Mouse (Mus musculus) heart, embryonic 11.5 days (tissue): ENCODE measurements around the gene Rbm7. TPM values are rescaled to one million over a fixed set of nuclear protein-coding genes. Genes with fewer than 3 reads are reported as not detected.

Experiments used
- ATAC-seq: fragments of 200-750 bp; cut with Nextera tagmentation; replicated peaks from 2 replicates; pipeline ENCODE4 v1.8.0; 2017; ENCODE audit warnings: moderate library complexity; ENCODE audit not compliant: insufficient number of reproducible peaks, low FRiP score, low TSS enrichment
- H3K27ac ChIP-seq: fragments of 300-500 bp; sonication (generic); 2 replicates; pipeline ENCODE4 v1.5.1; 2014; ENCODE audit warnings: mild to moderate bottlenecking, low read depth, low read length
- H3K27me3 ChIP-seq: fragments of 300-500 bp; sonication (generic); 2 replicates; pipeline ENCODE4 v1.6.1; 2014; ENCODE audit warnings: mild to moderate bottlenecking, low read length, mixed read lengths; ENCODE audit not compliant: control insufficient read depth, insufficient read depth
- H3K36me3 ChIP-seq: fragments of 300-500 bp; sonication (generic); 2 replicates; pipeline ENCODE4 v1.6.1; 2014; ENCODE audit warnings: mild to moderate bottlenecking, low read length, moderate library complexity, mixed read lengths; ENCODE audit not compliant: control insufficient read depth, insufficient read depth
- H3K4me1 ChIP-seq: fragments of 300-500 bp; sonication (generic); 2 replicates; pipeline ENCODE4 v1.6.1; 2014; ENCODE audit warnings: low read length; ENCODE audit not compliant: control insufficient read depth, insufficient read depth
- H3K4me2 ChIP-seq: fragments of 300-500 bp; sonication (generic); 2 replicates; pipeline ENCODE4 v1.6.1; 2014; ENCODE audit warnings: mild to moderate bottlenecking, moderate library complexity
- H3K4me3 ChIP-seq: fragments of 300-500 bp; sonication (generic); 2 replicates; pipeline ENCODE4 v1.5.1; 2014; ENCODE audit warnings: low read depth, low read length
- H3K9ac ChIP-seq: fragments of 300-500 bp; sonication (generic); 2 replicates; pipeline ENCODE4 v1.6.1; 2014; ENCODE audit warnings: mild to moderate bottlenecking, low read depth, low read length, moderate library complexity
- H3K9me3 ChIP-seq: fragments of 300-500 bp; sonication (generic); replicated peaks from 2 replicates; pipeline ENCODE4 v1.6.1; 2016; ENCODE audit warnings: low read length; ENCODE audit not compliant: control insufficient read depth
- WGBS: fragments of 180-500 bp; shearing (Covaris S2); extraction: QIAGEN DNeasy Blood & Tissue Kit; methylation state at CpG from one replicate; pipeline ENCODE4 v1.1.7; 2014; ENCODE audit not compliant: insufficient replicate concordance; 5-methylcytosine and 5-hydroxymethylcytosine counted together
- polyA plus RNA-seq: library from polyadenylated mRNA; unstranded; fragments of >200 nt; fragmentation: Nextera tagmentation; extraction: Ambion mirVana; gene quantifications from 2 replicates; pipeline ENCODE4 v1.2.1, GENCODE M21; 2014

Rbm7 gene
- polyA plus RNA-seq, 1 experiment from 2014 or later, result 95.9 TPM

DNA sequence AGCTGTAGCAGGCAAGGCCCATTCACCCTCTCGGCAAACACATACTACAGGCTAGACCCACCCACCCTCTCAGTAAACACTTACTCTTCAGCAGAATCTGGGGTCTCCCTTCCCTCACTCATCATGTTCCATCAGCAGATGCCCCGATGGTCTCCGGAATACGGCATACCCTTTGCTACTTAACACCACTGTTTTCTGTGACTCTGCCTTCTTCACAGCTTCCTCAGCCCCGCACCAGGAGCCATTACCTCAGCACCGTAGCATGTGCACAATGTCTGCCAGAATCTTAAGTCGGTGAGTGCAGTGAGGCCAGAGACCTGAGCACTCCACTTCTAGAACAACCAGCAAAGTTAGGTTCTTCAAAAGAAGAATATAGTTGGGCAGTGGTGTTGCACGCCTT, 34.4 kb downstream of the Rbm7 start:
- Histone ChIP-seq H3K4me2 (no peak overlapping the region), H3K27ac (no peak overlapping the region), H3K9ac (no peak overlapping the region), H3K36me3 (no peaks in the 10 kb centered on the region; the same call in 1 of the 2 replicates), H3K4me3 (no peak overlapping the region), H3K27me3 (no peaks in the 10 kb centered on the region), H3K9me3 (no peaks in the 10 kb centered on the region), H3K4me1 (no peaks in the 10 kb centered on the region)
- WGBS, result 90% methylated on average over 8 of the region's 8 CpGs
- ATAC-seq, result no peak

GRCm38 (mm10) chr9:48459391-48459790, 35.7 kb downstream of the Rbm7 start:
- H3K4me2 ChIP-seq, result no peak overlapping the region
- H3K9me3 ChIP-seq, result no peaks in the 10 kb centered on the region
- ATAC-seq, result no peak
- no peaks in the 10 kb centered on the region for H3K4me1 ChIP-seq
- no peaks in the 10 kb centered on the region for H3K36me3 ChIP-seq
- no peaks in the 10 kb centered on the region for H3K27me3 ChIP-seq
- no peak overlapping the region for H3K27ac ChIP-seq
- WGBS, result 86% methylated on average over 5 of the region's 5 CpGs
- no peak overlapping the region for H3K4me3 ChIP-seq
- H3K9ac ChIP-seq, result no peak overlapping the region

DNA sequence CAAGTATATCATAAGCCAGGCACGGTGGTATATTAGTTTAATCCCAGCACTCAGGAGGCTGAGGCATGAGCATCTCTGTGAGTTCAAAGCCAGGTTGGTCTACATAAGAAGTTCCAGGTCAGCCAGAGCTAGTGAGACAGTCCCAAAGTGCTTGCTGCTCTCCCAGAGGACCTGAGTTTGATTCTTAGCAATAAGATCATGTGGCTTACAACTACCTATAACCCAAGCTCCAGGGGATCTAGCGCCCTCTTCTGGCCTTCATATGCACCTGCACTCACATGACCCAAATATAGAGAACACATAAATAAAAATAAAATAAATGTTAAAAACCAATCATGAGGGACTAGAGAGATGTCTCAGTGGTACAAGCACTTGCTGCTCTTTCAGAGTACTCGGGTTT, 36.2 kb downstream of the Rbm7 start:
- 64% methylated on average over 3 of the region's 3 CpGs for WGBS

GRCm38 (mm10) chr9:48455961-48456360, 39.1 kb downstream of the Rbm7 start:
- WGBS, result 85% methylated on average over 3 of the region's 3 CpGs

More for the DNA sequence above, 36.2 kb downstream of the Rbm7 start:
- Histone ChIP-seq H3K4me3 (no peak overlapping the region), H3K27ac (no peak overlapping the region), H3K27me3 (no peaks in the 10 kb centered on the region), H3K4me1 (no peaks in the 10 kb centered on the region), H3K36me3 (no peaks in the 10 kb centered on the region), H3K9me3 (no peaks in the 10 kb centered on the region), H3K4me2 (no peak overlapping the region), H3K9ac (no peak overlapping the region)
- no peak for ATAC-seq

DNA sequence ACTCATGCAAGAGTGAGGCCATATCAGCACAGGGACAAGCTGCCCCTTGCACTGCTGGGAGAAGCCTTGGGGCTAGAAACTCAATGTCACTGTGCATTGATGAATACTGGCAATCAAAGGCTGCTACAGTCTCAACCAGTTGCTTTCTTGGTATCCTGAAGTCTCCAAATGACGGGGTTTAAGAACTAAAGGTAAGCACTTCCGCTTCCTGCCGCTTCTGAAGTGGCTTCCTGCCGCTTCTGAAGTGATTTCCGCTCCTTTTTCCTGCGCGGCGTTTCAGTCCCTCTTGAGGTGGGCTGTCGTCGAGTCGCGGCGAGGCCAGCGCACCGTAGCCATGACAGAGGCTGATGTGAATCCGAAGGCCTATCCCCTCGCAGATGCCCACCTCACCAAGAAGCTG, 45.0 kb downstream of the Rbm7 start:
- Histone ChIP-seq H3K36me3 (no peaks in the 10 kb centered on the region), H3K27ac (no peak overlapping the region), H3K27me3 (no peaks in the 10 kb centered on the region), H3K9me3 (no peaks in the 10 kb centered on the region), H3K4me1 (no peaks in the 10 kb centered on the region), H3K4me3 (no peak overlapping the region), H3K9ac (no peak overlapping the region), H3K4me2 (no peak overlapping the region)
- ATAC-seq, result no peak
- 80% methylated on average over 17 of the region's 17 CpGs for WGBS

More at GRCm38 (mm10) chr9:48455961-48456360, 39.1 kb downstream of the Rbm7 start:
- Histone ChIP-seq H3K4me1 (no peaks in the 10 kb centered on the region), H3K27ac (no peak overlapping the region), H3K4me3 (no peak overlapping the region), H3K9ac (no peak overlapping the region), H3K4me2 (no peak overlapping the region), H3K36me3 (no peaks in the 10 kb centered on the region), H3K27me3 (no peaks in the 10 kb centered on the region), H3K9me3 (no peaks in the 10 kb centered on the region)
- no peak for ATAC-seq

DNA sequence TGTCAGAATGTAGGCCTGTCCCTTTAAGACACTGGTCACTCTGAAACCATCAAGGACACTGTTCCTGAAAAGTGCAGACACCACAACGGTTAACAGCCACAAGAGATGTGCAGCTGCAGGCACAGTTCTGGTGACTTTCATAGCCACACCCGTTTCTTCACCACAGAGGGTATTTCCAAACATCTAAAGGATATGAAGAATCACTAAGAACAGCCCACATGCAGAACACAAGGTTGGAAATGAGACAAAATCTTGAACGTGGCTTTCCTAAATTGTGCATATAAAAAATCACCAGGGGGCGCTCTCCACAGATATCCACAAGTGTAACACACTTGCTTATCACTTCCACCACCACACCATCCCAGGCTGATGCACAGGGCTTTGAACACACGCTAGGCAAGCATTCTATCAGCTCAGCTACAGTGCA, 47.3 kb downstream of the Rbm7 start:
- no peaks in the 10 kb centered on the region for H3K36me3 ChIP-seq
- H3K9ac ChIP-seq, result no peak overlapping the region
- H3K4me3 ChIP-seq, result no peak overlapping the region
- 33% methylated on average over 5 of the region's 5 CpGs for WGBS
- H3K27me3 ChIP-seq, result no peaks in the 10 kb centered on the region
- H3K4me2 ChIP-seq, result no peak overlapping the region
- H3K9me3 ChIP-seq, result no peaks in the 10 kb centered on the region
- no peaks in the 10 kb centered on the region for H3K4me1 ChIP-seq
- H3K27ac ChIP-seq, result no peak overlapping the region
- ATAC-seq, result no peak

DNA sequence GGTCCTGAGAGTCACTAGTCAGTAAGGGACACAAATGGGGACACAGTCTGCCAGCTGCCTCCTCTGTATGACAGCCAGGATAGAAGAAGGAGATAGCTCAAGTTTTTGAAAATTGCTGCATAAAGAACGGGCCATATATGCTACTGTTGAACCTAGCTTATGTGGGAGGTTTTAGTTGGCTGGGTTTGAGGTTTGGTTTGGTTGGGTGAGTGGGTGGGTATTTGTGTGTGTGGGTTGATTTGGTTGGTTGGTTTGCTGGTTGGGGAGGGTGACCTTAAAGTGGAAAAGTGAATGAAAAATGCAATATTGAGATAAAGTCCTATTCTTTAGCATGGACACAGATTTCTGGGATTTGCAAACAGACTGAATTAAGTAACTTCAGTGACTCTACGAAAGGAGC, 50.3 kb downstream of the Rbm7 start:
- H3K9ac ChIP-seq, result no peak overlapping the region
- no peaks in the 10 kb centered on the region for H3K9me3 ChIP-seq
- ATAC-seq, result no peak
- no peaks in the 10 kb centered on the region for H3K27me3 ChIP-seq
- H3K4me3 ChIP-seq, result no peak overlapping the region
- H3K36me3 ChIP-seq, result no peaks in the 10 kb centered on the region
- no peak overlapping the region for H3K27ac ChIP-seq
- 76% methylated on average over 2 of the region's 2 CpGs for WGBS
- H3K4me1 ChIP-seq, result no peaks in the 10 kb centered on the region
- H3K4me2 ChIP-seq, result no peak overlapping the region

GRCm38 (mm10) chr9:48443873-48444272, 51.2 kb downstream of the Rbm7 start:
- Histone ChIP-seq H3K4me2 (no peak overlapping the region), H3K27me3 (no peaks in the 10 kb centered on the region), H3K9me3 (no peaks in the 10 kb centered on the region), H3K4me3 (no peak overlapping the region), H3K4me1 (no peaks in the 10 kb centered on the region), H3K27ac (no peak overlapping the region), H3K36me3 (no peaks in the 10 kb centered on the region), H3K9ac (no peak overlapping the region)
- no peak for ATAC-seq
- 82% methylated on average over 1 of the region's 1 CpGs for WGBS
